Mouse (Mus musculus) liver, embryonic 14.5 days (tissue): Measurements from ENCODE around the gene Zmynd19.

Experiments used
- CTCF ChIP-seq: IDR thresholded peaks from 2 replicates; pipeline ENCODE4 v1.5.1; 2016; ENCODE audit warnings: antibody characterized with exemption, low read depth, control low read depth
- EP300 ChIP-seq: IDR thresholded peaks from 2 replicates; pipeline ENCODE4 v1.6.1; 2016; ENCODE audit warnings: antibody characterized with exemption, low read depth

GRCm38 (mm10) chr2:24970386-24970785 lies 20.8 kb downstream of the Zmynd19 start:
- TF ChIP-seq CTCF (no peak), EP300 (no peak)
